Mouse (Mus musculus) ES-Bruce4 (cell line): ENCODE data around the gene Scgb3a1.
A peak's percentile ranks its signal among the peaks of the same experiment; 100 is the strongest.

Source experiments
- CTCF ChIP-seq: IDR thresholded peaks from one replicate; pipeline ENCODE4 v1.8.1; 2011; ENCODE audit warnings: low read depth, low read length
- EP300 ChIP-seq: IDR thresholded peaks from 2 replicates; pipeline ENCODE4 v1.6.1; 2011; ENCODE audit warnings: low read depth, low read length; ENCODE audit not compliant: insufficient read depth
- POLR2A ChIP-seq: IDR thresholded peaks from one replicate; pipeline ENCODE4 v1.8.1; 2011; ENCODE audit warnings: low read length; ENCODE audit not compliant: insufficient read depth

- no peak for TF ChIP-seq POLR2A
- peak; percentile 29 for TF ChIP-seq CTCF
- no peak for TF ChIP-seq EP300
These were observed 13.1 kb upstream of the Scgb3a1 start for GRCm38 (mm10) chr11:49650113-49650993.
